Mouse (Mus musculus) frontal cortex, postnatal 25 days (tissue): ENCODE data around the gene Hes3.
A peak's percentile ranks its signal among the peaks of the same experiment; 100 is the strongest.

ENCODE experiments used
- DNase-seq, 2 experiments: peaks; one replicate each; pipeline ENCODE4 v3.0.0; 2022; ENCODE audit warnings: low spot score in 2 of 2

Gene Hes3

GRCm38 (mm10) chr4:152291562-152291961, at the start of gene Hes3:
TSS of gene Hes3 (minus strand) at chr4:152291662.
- DNase-seq: no peak

GRCm38 (mm10) chr4:152340584-152341284, 49.3 kb upstream of the Hes3 start:
- DNase-seq: no peak

- DNase-seq: no peak
Measured at GRCm38 (mm10) chr4:152339293-152339790, 47.9 kb upstream of the Hes3 start.

- DNase-seq: peak in 1 of 2 experiments; percentile 49
Measured at GRCm38 (mm10) chr4:152338419-152339292, 47.2 kb upstream of the Hes3 start, which contains the start of gene Chd5. TSS of gene Chd5 (plus strand) at chr4:152338651.

GRCm38 (mm10) chr4:152337772-152338171, 46.3 kb upstream of the Hes3 start:
- no peak for DNase-seq

- DNase-seq: no peak
Measured at GRCm38 (mm10) chr4:152333587-152333986, 42.1 kb upstream of the Hes3 start.

GRCm38 (mm10) chr4:152332952-152333351, 41.5 kb upstream of the Hes3 start:
- peak in 1 of 2 experiments; percentile 59 for DNase-seq

- DNase-seq: no peak
Measured at GRCm38 (mm10) chr4:152328691-152329090, 37.2 kb upstream of the Hes3 start.

GRCm38 (mm10) chr4:152326543-152326942, 35.1 kb upstream of the Hes3 start:
- no peak for DNase-seq

- peak; percentile 84 to 90 for DNase-seq
Measured at GRCm38 (mm10) chr4:152325574-152326411, 34.3 kb upstream of the Hes3 start, which contains the start of gene Rpl22. TSS of gene Rpl22 (plus strand) at chr4:152325742.

GRCm38 (mm10) chr4:152324641-152325562, 33.4 kb upstream of the Hes3 start:
- DNase-seq: no peak

GRCm38 (mm10) chr4:152321464-152321863, 30.0 kb upstream of the Hes3 start:
- no peak for DNase-seq

GRCm38 (mm10) chr4:152318517-152319234, 27.2 kb upstream of the Hes3 start, which contains the start of gene Rnf207:
TSS of gene Rnf207 (minus strand) at chr4:152318993.
- DNase-seq: no peak

GRCm38 (mm10) chr4:152317631-152318033, 26.2 kb upstream of the Hes3 start:
- no peak for DNase-seq

GRCm38 (mm10) chr4:152315498-152316213, 24.2 kb upstream of the Hes3 start:
- no peak for DNase-seq

- no peak for DNase-seq
Measured at GRCm38 (mm10) chr4:152313934-152314333, 22.5 kb upstream of the Hes3 start.

- no peak for DNase-seq
Measured at GRCm38 (mm10) chr4:152313211-152313632, 21.8 kb upstream of the Hes3 start.

- DNase-seq: no peak
Measured at GRCm38 (mm10) chr4:152312186-152312585, 20.7 kb upstream of the Hes3 start.

GRCm38 (mm10) chr4:152307542-152307941, 16.1 kb upstream of the Hes3 start:
- DNase-seq: no peak
